Mouse (Mus musculus) B cell, adult 62 days (primary cell): ENCODE results near the gene Nlrp4c. TPM values are rescaled to one million over a fixed set of nuclear protein-coding genes. Genes with fewer than 3 reads are reported as not detected.

Source experiments
- total RNA-seq: library from RNA; stranded (reverse); gene quantifications from 4 replicates; pipeline ENCODE4 v1.2.4, GENCODE M21; 2023

The Nlrp4c gene
- total RNA-seq = not detected in 4 replicates

GRCm38 (mm10) chr7:6044861-6045260, at the start of gene Nlrp4c:
Gene Nlrp4c, plus strand, starts transcription at chr7:6045161.

GRCm38 (mm10) chr7:6010910-6011309, 34.1 kb upstream of the Nlrp4c start, which contains the start of gene Vmn1r65:
Gene Vmn1r65, minus strand, starts transcription at chr7:6011010.

Other genes starting within 250 kb of the Nlrp4c start
- gene Vmn1r63, start 239.7 kb upstream of the Nlrp4c start, total RNA-seq = not detected in 4 replicates
- not detected in 4 replicates for gene Vmn1r64, start 160.6 kb upstream of the Nlrp4c start, total RNA-seq
- gene Vmn1r65, start 34.2 kb upstream of the Nlrp4c start, total RNA-seq = not detected in 4 replicates
- 28.4 to 46.4 TPM (median 39.7 TPM) in 4 replicates for gene Zfp787, start 110.8 kb downstream of the Nlrp4c start, total RNA-seq
- 18.7 to 33.8 TPM (median 27.6 TPM) in 4 replicates for gene Zfp444, start 127.1 kb downstream of the Nlrp4c start, total RNA-seq
- gene Galp, start 151.9 kb downstream of the Nlrp4c start, total RNA-seq = not detected in 4 replicates
- not detected in 4 replicates for gene Zscan5b, start 177.1 kb downstream of the Nlrp4c start, total RNA-seq
- not detected in 4 replicates for gene Epp13, start 207.5 kb downstream of the Nlrp4c start, total RNA-seq
- gene Zfp667, start 241.4 kb downstream of the Nlrp4c start, total RNA-seq = 9.2 to 14.2 TPM (median 10.2 TPM) in 4 replicates